Mouse (Mus musculus): ENCODE measurements at regions not wholly inside any gene's neighbourhood (a gene's known extent, or its start where the extent isn't known, plus 50 kb on each side); places are given as distances from the start of the nearest gene placed in this dataset.

DNA sequence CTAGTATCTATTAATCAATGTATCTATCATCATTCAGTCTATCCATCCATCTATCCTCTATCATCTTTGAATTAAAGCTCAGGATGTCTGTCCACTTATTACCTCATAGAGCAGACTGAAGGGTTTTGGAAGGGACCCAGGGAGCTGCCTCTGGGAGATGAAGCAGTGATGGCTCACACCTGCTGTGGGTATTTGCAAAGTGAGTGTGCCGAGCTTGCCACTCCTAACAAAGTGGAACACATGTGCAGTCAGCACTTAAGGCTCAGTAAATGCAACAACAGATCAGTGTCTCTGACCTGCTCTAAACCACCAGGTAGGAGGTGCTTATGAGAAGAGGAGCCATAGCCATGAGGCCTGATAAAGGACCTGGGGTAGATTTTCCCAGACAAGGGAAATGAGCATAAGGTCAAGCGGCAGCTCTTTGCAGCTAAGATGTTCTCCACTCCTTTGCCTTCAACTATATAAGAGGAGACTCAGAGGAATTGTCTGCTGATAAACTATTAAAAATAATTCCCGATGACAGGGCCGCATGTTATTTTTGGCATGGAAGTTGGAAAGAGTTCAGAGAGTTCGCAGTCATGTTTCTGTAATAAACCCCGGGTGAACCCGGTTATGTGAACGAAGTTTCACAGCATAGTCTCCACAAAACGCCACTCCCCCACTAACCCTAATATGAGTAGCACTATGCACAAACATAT lies 122.9 kb upstream of the Ccnd2 start:
- TF ChIP-seq CTCF (IDR thresholded peaks at IDR 0.05; ENCODE audit: borderline replicate concordance, insufficient read depth, low read depth, low read length) (no peak), POLR2A (IDR thresholded peaks at IDR 0.05; ENCODE audit: borderline replicate concordance, insufficient read depth, low read length) (no peak)
- WGBS: 88% methylated on average over 9 of the region's 9 CpGs
- H3K4me1 ChIP-seq (ENCODE audit: control insufficient read depth, insufficient read depth, low read length): no peaks in the 10 kb centered on the region
- no peaks in the 10 kb centered on the region for H3K27me3 ChIP-seq (ENCODE audit: control insufficient read depth, insufficient read depth, low read length)
- no peak overlapping the region for H3K4me3 ChIP-seq (replicated peaks; ENCODE audit: insufficient read depth, low read depth, low read length)
- no peak for DNase-seq
- no peak overlapping the region for H3K27ac ChIP-seq (ENCODE audit: insufficient read depth, low read length)

GRCm38 (mm10) chr6:127275430-127275784 lies 123.4 kb upstream of the Ccnd2 start:
- H3K27me3 ChIP-seq (ENCODE audit: control insufficient read depth, insufficient read depth, low read length): no peaks in the 10 kb centered on the region
- H3K4me1 ChIP-seq (ENCODE audit: control insufficient read depth, insufficient read depth, low read length): no peaks in the 10 kb centered on the region
- TF ChIP-seq POLR2A (IDR thresholded peaks at IDR 0.05; ENCODE audit: borderline replicate concordance, insufficient read depth, low read length): no peak
- TF ChIP-seq CTCF (IDR thresholded peaks at IDR 0.05; ENCODE audit: borderline replicate concordance, insufficient read depth, low read depth, low read length): no peak
- no peak for DNase-seq
- no peak overlapping the region for H3K4me3 ChIP-seq (replicated peaks; ENCODE audit: insufficient read depth, low read depth, low read length)
- H3K27ac ChIP-seq (ENCODE audit: insufficient read depth, low read length): no peak overlapping the region
- WGBS: 92% methylated on average over 2 of the region's 2 CpGs

DNA sequence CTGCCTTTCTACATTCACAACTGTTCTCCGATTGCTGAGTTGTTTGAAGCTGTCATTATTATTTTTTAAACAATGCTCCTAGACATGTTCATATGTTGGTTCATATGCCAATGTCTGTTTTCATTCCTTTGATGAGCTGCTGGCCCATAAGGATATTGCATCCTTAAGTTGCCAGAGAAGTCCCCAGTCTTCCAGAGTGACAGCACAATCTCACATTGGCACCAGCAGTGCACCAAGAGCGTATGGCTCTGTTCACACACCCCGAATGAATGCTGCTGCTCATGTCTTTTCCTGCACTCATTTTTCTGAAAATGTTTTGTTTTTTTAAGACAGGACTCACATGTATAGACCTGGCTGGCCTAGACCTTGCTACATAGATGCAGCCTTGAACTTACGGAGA lies 124.4 kb upstream of the Ccnd2 start:
- Histone ChIP-seq H3K27me3 (ENCODE audit: control insufficient read depth, insufficient read depth, low read length) (no peaks in the 10 kb centered on the region), H3K27ac (ENCODE audit: insufficient read depth, low read length) (no peak overlapping the region), H3K4me3 (replicated peaks; ENCODE audit: insufficient read depth, low read depth, low read length) (no peak overlapping the region), H3K4me1 (ENCODE audit: control insufficient read depth, insufficient read depth, low read length) (no peaks in the 10 kb centered on the region)
- no peak for DNase-seq
- 83% methylated on average over 4 of the region's 4 CpGs for WGBS
- TF ChIP-seq CTCF (IDR thresholded peaks at IDR 0.05; ENCODE audit: borderline replicate concordance, insufficient read depth, low read depth, low read length) (no peak), POLR2A (IDR thresholded peaks at IDR 0.05; ENCODE audit: borderline replicate concordance, insufficient read depth, low read length) (no peak)

- DNase-seq: no peak
- Histone ChIP-seq H3K4me3 (replicated peaks; ENCODE audit: insufficient read depth, low read depth, low read length) (no peak overlapping the region), H3K27ac (ENCODE audit: insufficient read depth, low read length) (no peak overlapping the region), H3K27me3 (ENCODE audit: control insufficient read depth, insufficient read depth, low read length) (no peaks in the 10 kb centered on the region), H3K4me1 (ENCODE audit: control insufficient read depth, insufficient read depth, low read length) (no peaks in the 10 kb centered on the region)
- TF ChIP-seq CTCF (IDR thresholded peaks at IDR 0.05; ENCODE audit: borderline replicate concordance, insufficient read depth, low read depth, low read length) (no peak), POLR2A (IDR thresholded peaks at IDR 0.05; ENCODE audit: borderline replicate concordance, insufficient read depth, low read length) (no peak)
- 78% methylated on average over 4 of the region's 4 CpGs for WGBS
These were observed 126.4 kb upstream of the Ccnd2 start for GRCm38 (mm10) chr6:127278402-127278801.

- 59% methylated on average over 6 of the region's 6 CpGs for WGBS
These were observed 132.2 kb upstream of the Ccnd2 start for GRCm38 (mm10) chr6:127284226-127284625.

DNA sequence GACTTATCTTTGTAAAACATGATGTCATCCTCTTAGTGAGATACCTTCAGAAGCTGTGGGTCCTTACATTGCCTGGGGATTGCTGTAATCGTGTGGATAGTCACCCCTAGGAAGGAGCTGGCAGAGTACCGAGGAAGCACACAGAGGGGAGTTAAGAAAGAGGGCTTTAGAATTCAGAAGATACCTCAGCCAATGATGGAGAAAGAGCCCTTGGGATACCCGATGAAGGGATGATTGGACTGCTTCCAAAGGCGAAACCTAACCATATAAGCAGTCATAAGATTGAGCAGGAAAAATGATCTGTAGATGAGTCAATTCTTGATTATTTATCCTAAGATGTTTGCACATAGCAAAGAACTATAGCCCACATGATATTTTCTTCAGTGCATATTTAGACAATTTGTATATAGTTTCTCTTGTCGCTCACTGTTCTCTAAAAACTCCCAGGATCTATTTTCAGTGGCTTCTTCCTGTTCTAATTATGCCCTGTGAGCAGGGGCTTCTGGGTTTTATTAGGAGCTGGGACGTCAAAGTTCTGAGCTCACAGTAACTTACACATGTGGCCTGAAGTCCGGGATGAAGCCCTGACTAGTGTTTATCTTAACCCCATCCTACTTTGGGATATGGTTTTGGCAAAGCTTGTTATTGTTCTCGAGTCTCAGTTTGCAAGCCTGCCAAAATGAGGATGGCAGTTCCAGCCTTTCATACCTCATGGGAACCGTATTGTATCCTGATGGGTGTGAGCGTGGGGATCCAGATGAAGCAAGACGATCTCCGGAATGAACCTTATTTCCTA lies 134.9 kb upstream of the Ccnd2 start:
- Histone ChIP-seq H3K27me3 (ENCODE audit: control insufficient read depth, insufficient read depth, low read length) (no peaks in the 10 kb centered on the region), H3K27ac (ENCODE audit: insufficient read depth, low read length) (no peak overlapping the region), H3K4me1 (ENCODE audit: control insufficient read depth, insufficient read depth, low read length) (no peaks in the 10 kb centered on the region), H3K4me3 (replicated peaks; ENCODE audit: insufficient read depth, low read depth, low read length) (no peak overlapping the region)
- DNase-seq: no peak
- WGBS: 34% methylated on average over 12 of the region's 12 CpGs
- TF ChIP-seq CTCF (IDR thresholded peaks at IDR 0.05; ENCODE audit: borderline replicate concordance, insufficient read depth, low read depth, low read length): no peak
- TF ChIP-seq POLR2A (IDR thresholded peaks at IDR 0.05; ENCODE audit: borderline replicate concordance, insufficient read depth, low read length): no peak

More at GRCm38 (mm10) chr6:127284226-127284625, 132.2 kb upstream of the Ccnd2 start:
- H3K27ac ChIP-seq (ENCODE audit: insufficient read depth, low read length): no peak overlapping the region
- no peaks in the 10 kb centered on the region for H3K27me3 ChIP-seq (ENCODE audit: control insufficient read depth, insufficient read depth, low read length)
- no peaks in the 10 kb centered on the region for H3K4me1 ChIP-seq (ENCODE audit: control insufficient read depth, insufficient read depth, low read length)
- no peak for TF ChIP-seq CTCF (IDR thresholded peaks at IDR 0.05; ENCODE audit: borderline replicate concordance, insufficient read depth, low read depth, low read length)
- no peak for TF ChIP-seq POLR2A (IDR thresholded peaks at IDR 0.05; ENCODE audit: borderline replicate concordance, insufficient read depth, low read length)
- no peak for DNase-seq
- no peak overlapping the region for H3K4me3 ChIP-seq (replicated peaks; ENCODE audit: insufficient read depth, low read depth, low read length)

GRCm38 (mm10) chr6:127288946-127289345 lies 137.0 kb upstream of the Ccnd2 start:
- Histone ChIP-seq H3K27me3 (ENCODE audit: control insufficient read depth, insufficient read depth, low read length) (no peaks in the 10 kb centered on the region), H3K4me3 (replicated peaks; ENCODE audit: insufficient read depth, low read depth, low read length) (no peak overlapping the region), H3K27ac (ENCODE audit: insufficient read depth, low read length) (no peak overlapping the region), H3K4me1 (ENCODE audit: control insufficient read depth, insufficient read depth, low read length) (no peaks in the 10 kb centered on the region)
- DNase-seq: no peak
- TF ChIP-seq CTCF (IDR thresholded peaks at IDR 0.05; ENCODE audit: borderline replicate concordance, insufficient read depth, low read depth, low read length) (no peak), POLR2A (IDR thresholded peaks at IDR 0.05; ENCODE audit: borderline replicate concordance, insufficient read depth, low read length) (no peak)
- WGBS: 87% methylated on average over 3 of the region's 3 CpGs

DNA sequence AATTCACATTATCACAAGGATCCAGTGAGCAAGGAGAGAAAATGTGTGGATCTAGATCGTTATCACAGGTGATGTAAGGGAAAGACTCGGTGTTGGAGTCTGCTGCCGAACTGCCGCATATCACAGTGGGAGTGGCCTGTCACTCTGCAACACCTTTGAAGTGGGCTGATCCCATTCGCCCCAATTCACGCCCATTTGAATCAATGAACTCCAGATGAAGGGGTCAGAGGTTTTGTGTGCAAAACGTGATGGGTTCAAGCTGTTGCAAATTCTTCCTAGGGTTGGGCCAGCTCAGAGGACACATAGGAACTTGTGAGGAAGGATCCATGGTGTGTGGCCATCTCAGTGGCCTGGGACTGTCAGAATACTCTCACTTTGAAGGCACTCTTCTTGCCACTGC lies 139.9 kb upstream of the Ccnd2 start:
- Histone ChIP-seq H3K4me3 (replicated peaks; ENCODE audit: insufficient read depth, low read depth, low read length) (no peak overlapping the region), H3K4me1 (ENCODE audit: control insufficient read depth, insufficient read depth, low read length) (no peaks in the 10 kb centered on the region), H3K27ac (ENCODE audit: insufficient read depth, low read length) (no peak overlapping the region), H3K27me3 (ENCODE audit: control insufficient read depth, insufficient read depth, low read length) (no peaks in the 10 kb centered on the region)
- TF ChIP-seq CTCF (IDR thresholded peaks at IDR 0.05; ENCODE audit: borderline replicate concordance, insufficient read depth, low read depth, low read length): no peak
- TF ChIP-seq POLR2A (IDR thresholded peaks at IDR 0.05; ENCODE audit: borderline replicate concordance, insufficient read depth, low read length): no peak
- 72% methylated on average over 7 of the region's 7 CpGs for WGBS
- no peak for DNase-seq
